Mouse (Mus musculus) MEL (cell line): ENCODE data around the gene Sptbn1. TPM values are rescaled to one million over a fixed set of nuclear protein-coding genes. Genes with fewer than 3 reads are reported as not detected.
A peak's percentile ranks its signal among the peaks of the same experiment; 100 is the strongest.

ENCODE experiments used
- DNase-seq: peaks from one replicate; pipeline ENCODE4 v3.0.0; 2011; ENCODE audit warnings: low read depth, low spot score
- H3K27ac ChIP-seq: 2 replicates; pipeline ENCODE4 v1.5.1; 2012; ENCODE audit warnings: low read depth, mild to moderate bottlenecking, control low read depth, low read length, moderate library complexity; ENCODE audit not compliant: control insufficient read depth
- H3K27me3 ChIP-seq, 2 experiments: fragments of 150-350 bp in 1 of 2; sonication (generic) in 1 of 2; 2 replicates each; pipeline ENCODE4 v1.6.1; 2012; ENCODE audit warnings: low read length in 2 of 2, mild to moderate bottlenecking in 2 of 2, improper control_type of control experiment in 1 of 2, moderate library complexity in 1 of 2; ENCODE audit not compliant: insufficient read depth in 2 of 2, control insufficient read depth in 1 of 2
- H3K36me3 ChIP-seq, 2 experiments: 2 replicates each; pipeline ENCODE4 v1.6.1; 2012 to 2014; ENCODE audit warnings: low read length in 2 of 2, improper control_type of control experiment in 1 of 2, inconsistent platforms in 1 of 2, mild to moderate bottlenecking in 1 of 2; ENCODE audit not compliant: insufficient read depth in 2 of 2, control insufficient read depth in 1 of 2
- H3K4me1 ChIP-seq, 2 experiments: fragments of 150-350 bp in 1 of 2; sonication (generic) in 1 of 2; 2 replicates each; pipeline ENCODE4 v1.6.1; 2012; ENCODE audit warnings: low read length in 2 of 2, improper control_type of control experiment in 1 of 2, mild to moderate bottlenecking in 1 of 2; ENCODE audit not compliant: insufficient read depth in 2 of 2, control insufficient read depth in 1 of 2
- H3K4me3 ChIP-seq, 2 experiments: fragments of 150-350 bp in 1 of 2; sonication (generic) in 1 of 2; 2 replicates each; pipeline ENCODE4 v1.5.1; 2012; ENCODE audit warnings: low read depth in 2 of 2, low read length in 2 of 2, mild to moderate bottlenecking in 2 of 2, moderate library complexity in 2 of 2, control low read depth in 1 of 2, improper control_type of control experiment in 1 of 2; ENCODE audit not compliant: control insufficient read depth in 1 of 2, insufficient read depth in 1 of 2
- H3K79me2 ChIP-seq: 2 replicates; pipeline ENCODE4 v1.6.1; 2012; ENCODE audit warnings: mild to moderate bottlenecking, low read length, moderate library complexity; ENCODE audit not compliant: control insufficient read depth, poor library complexity, insufficient read depth
- H3K9ac ChIP-seq: 2 replicates; pipeline ENCODE4 v1.6.1; 2012; ENCODE audit warnings: low read depth, mild to moderate bottlenecking, control low read depth, low read length, moderate library complexity; ENCODE audit not compliant: control insufficient read depth, poor library complexity, severe bottlenecking
- H3K9me3 ChIP-seq: fragments of 150-350 bp; sonication (generic); replicated peaks from 2 replicates; pipeline ENCODE4 v1.6.1; 2012; ENCODE audit warnings: mild to moderate bottlenecking, low read length, improper control_type of control experiment, moderate library complexity; ENCODE audit not compliant: insufficient read depth
- BHLHE40 ChIP-seq: IDR thresholded peaks from 2 replicates; pipeline ENCODE4 v1.6.1; 2012; ENCODE audit warnings: low read depth, mild to moderate bottlenecking, inconsistent platforms, low read length, improper control_type of control experiment, borderline replicate concordance
- CTCF ChIP-seq, 3 experiments: IDR thresholded peaks in 2 of 3; conservative IDR thresholded peaks in 1 of 3; 2 replicates each; pipeline ENCODE4 v1.5.1; 2011 to 2012; ENCODE audit warnings: low read length in 3 of 3, low read depth in 2 of 3, mild to moderate bottlenecking in 2 of 3, improper control_type of control experiment in 1 of 3, inconsistent platforms in 1 of 3, mixed read lengths in 1 of 3, moderate library complexity in 1 of 3; ENCODE audit not compliant: control insufficient read depth in 1 of 3, insufficient read depth in 1 of 3, poor library complexity in 1 of 3, severe bottlenecking in 1 of 3
- ELF1 ChIP-seq: IDR thresholded peaks from 2 replicates; pipeline ENCODE4 v1.6.1; 2014; ENCODE audit warnings: low read depth, mild to moderate bottlenecking, inconsistent platforms, low read length, improper control_type of control experiment, moderate library complexity
- KAT2A ChIP-seq: conservative IDR thresholded peaks from 2 replicates; pipeline ENCODE4 v1.6.1; 2012; ENCODE audit warnings: low read depth, low read length, improper control_type of control experiment, inconsistent platforms
- MAFK ChIP-seq: IDR thresholded peaks from 2 replicates; pipeline ENCODE4 v1.6.1; 2011; ENCODE audit warnings: low read depth, mild to moderate bottlenecking, low read length, improper control_type of control experiment, borderline replicate concordance
- MEF2A ChIP-seq: IDR thresholded peaks from 2 replicates; pipeline ENCODE4 v1.6.1; 2014; ENCODE audit warnings: low read depth, mild to moderate bottlenecking, inconsistent platforms, low read length, improper control_type of control experiment; ENCODE audit not compliant: poor library complexity, insufficient replicate concordance, severe bottlenecking; ENCODE audit errors: extremely low read depth
- MXI1 ChIP-seq: IDR thresholded peaks from 2 replicates; pipeline ENCODE4 v1.6.1; 2011; ENCODE audit warnings: mild to moderate bottlenecking, low read depth, low read length, improper control_type of control experiment
- MYC ChIP-seq: IDR thresholded peaks from 2 replicates; pipeline ENCODE4 v1.6.1; 2011; ENCODE audit warnings: low read depth, mild to moderate bottlenecking, low read length, improper control_type of control experiment, moderate library complexity
- NELFE ChIP-seq: IDR thresholded peaks from 2 replicates; pipeline ENCODE4 v1.6.1; 2011; ENCODE audit warnings: low read depth, low read length, improper control_type of control experiment
- RAD21 ChIP-seq: IDR thresholded peaks from 2 replicates; pipeline ENCODE4 v1.6.1; 2011; ENCODE audit warnings: mild to moderate bottlenecking, low read depth, low read length, improper control_type of control experiment
- SMC3 ChIP-seq: IDR thresholded peaks from 2 replicates; pipeline ENCODE4 v1.6.1; 2011; ENCODE audit warnings: low read depth, low read length, improper control_type of control experiment
- TCF12 ChIP-seq: IDR thresholded peaks from 2 replicates; pipeline ENCODE4 v1.6.1; 2014; ENCODE audit warnings: low read depth, mild to moderate bottlenecking, inconsistent platforms, low read length, improper control_type of control experiment, moderate library complexity
- UBTF ChIP-seq: IDR thresholded peaks from 2 replicates; pipeline ENCODE4 v1.6.1; 2012; ENCODE audit warnings: low read depth, mild to moderate bottlenecking, inconsistent platforms, low read length, improper control_type of control experiment, moderate library complexity, borderline replicate concordance; ENCODE audit not compliant: insufficient read depth
- USF1 ChIP-seq: IDR thresholded peaks from 2 replicates; pipeline ENCODE4 v1.6.1; 2014; ENCODE audit warnings: low read depth, mild to moderate bottlenecking, inconsistent platforms, low read length, improper control_type of control experiment, moderate library complexity
- ZC3H11A ChIP-seq: IDR thresholded peaks from 2 replicates; pipeline ENCODE4 v1.6.1; 2012; ENCODE audit warnings: low read depth, mild to moderate bottlenecking, inconsistent platforms, low read length, improper control_type of control experiment
- ZNF384 ChIP-seq: IDR thresholded peaks from 2 replicates; pipeline ENCODE4 v1.6.1; 2012; ENCODE audit warnings: low read depth, mild to moderate bottlenecking, inconsistent platforms, low read length, improper control_type of control experiment
- polyA plus RNA-seq, 2 experiments: library from polyadenylated mRNA; stranded (reverse) in 1 of 2; unstranded in 1 of 2; fragments of >175 nt in 1 of 2; fragments of >200 nt in 1 of 2; gene quantifications; 2 replicates each; pipeline versions ENCODE4 v1.2.1 to v1.2.4; 2012; ENCODE audit warnings: low replicate concordance in 2 of 2, low read depth in 1 of 2; ENCODE audit not compliant: insufficient read length in 2 of 2, insufficient read depth in 1 of 2, missing spikeins in 1 of 2
- total RNA-seq: library from RNA; depleted of rRNA; stranded (reverse); fragments of 300-350 nt; gene quantifications from 2 replicates; pipeline ENCODE4 v1.2.3, GENCODE M21; 2012

Sptbn1 gene
- total and polyA plus RNA-seq, 3 experiments, result 14.6 to 20.2 TPM; not detected in 1

- TF ChIP-seq MYC (no peak), SMC3 (no peak), ELF1 (no peak), MAFK (no peak), USF1 (no peak), UBTF (no peak), MEF2A (0 out of 2 replicates have a peak, but pooled peaks have one; percentile 28), TCF12 (peak; percentile 81)
Observed at GRCm38 (mm10) chr11:30244172-30244571, 23.8 kb downstream of the Sptbn1 start (continued).

GRCm38 (mm10) chr11:30243591-30243990, 24.4 kb downstream of the Sptbn1 start:
- Histone ChIP-seq H3K4me1 (peaks cover 5 to 17% of the 10 kb centered on the region in 2 experiments; a peak in 3 of 4 replicates), H3K27me3 (no peaks in the 10 kb centered on the region), H3K9ac (no peak overlapping the region), H3K27ac (no peak overlapping the region), H3K4me3 (no peak overlapping the region), H3K36me3 (peaks cover 0 to 2% of the 10 kb centered on the region in 2 experiments; a peak in 1 of 4 replicates), H3K9me3 (no peaks in the 10 kb centered on the region), H3K79me2 (no peaks in the 10 kb centered on the region)
- no peak for TF ChIP-seq CTCF (IDR thresholded peaks at IDR 0.05 in 2 of 3, conservative IDR thresholded peaks at IDR 0.05 in 1 of 3; ENCODE audit: control insufficient read depth in 1 of 3, insufficient read depth in 1 of 3, low read depth in 2 of 3, low read length in 3 of 3, poor library complexity in 1 of 3, severe bottlenecking in 1 of 3)
- DNase-seq, result no peak

DNA sequence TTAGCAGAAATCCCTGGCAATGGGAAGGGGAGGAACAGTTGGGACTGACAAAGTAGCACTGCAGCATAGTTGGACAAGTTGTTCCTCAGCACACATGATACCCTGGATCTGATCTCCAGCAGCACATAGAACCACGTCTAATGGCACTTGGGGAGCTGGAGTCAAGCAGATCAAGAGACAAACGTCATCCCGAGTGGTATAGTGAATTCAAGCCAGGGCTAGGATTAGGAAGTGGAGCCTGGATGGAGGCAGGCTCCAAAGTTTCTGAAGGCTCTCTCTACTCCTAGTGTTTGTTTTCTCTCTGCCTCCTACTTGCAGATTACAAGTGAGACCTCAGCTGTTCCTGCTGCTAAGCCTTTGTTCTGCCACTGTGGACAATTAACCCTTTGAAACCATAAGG, 27.1 kb downstream of the Sptbn1 start:
- Histone ChIP-seq H3K9ac (no peak overlapping the region), H3K27ac (no peak overlapping the region), H3K36me3 (peaks cover 0 to 5% of the 10 kb centered on the region in 2 experiments; a peak in 1 of 4 replicates)

GRCm38 (mm10) chr11:30237960-30238359, 30.0 kb downstream of the Sptbn1 start:
- Histone ChIP-seq H3K9ac (no peak overlapping the region), H3K4me3 (no peak overlapping the region), H3K27ac (no peak overlapping the region), H3K27me3 (no peaks in the 10 kb centered on the region), H3K4me1 (0 out of 4 replicates have a peak, but pooled peaks cover 0 to 3% of the 10 kb centered on the region in 2 experiments), H3K36me3 (0 out of 4 replicates have a peak, but pooled peaks cover 0 to 2% of the 10 kb centered on the region in 2 experiments), H3K9me3 (no peaks in the 10 kb centered on the region), H3K79me2 (no peaks in the 10 kb centered on the region)
- DNase-seq, result peak; percentile 72
- TF ChIP-seq MXI1 (no peak), KAT2A (no peak), CTCF (IDR thresholded peaks at IDR 0.05 in 2 of 3, conservative IDR thresholded peaks at IDR 0.05 in 1 of 3; ENCODE audit: control insufficient read depth in 1 of 3, insufficient read depth in 1 of 3, low read depth in 2 of 3, low read length in 3 of 3, poor library complexity in 1 of 3, severe bottlenecking in 1 of 3) (peak; percentile 46 to 71 (median 66)), ZNF384 (peak; percentile 76), SMC3 (peak; percentile 88), RAD21 (peak; percentile 79), MEF2A (no peak), ZC3H11A (peak; percentile 87)

More for the DNA sequence above, 27.1 kb downstream of the Sptbn1 start:
- TF ChIP-seq NELFE, result no peak
- TF ChIP-seq MYC, result no peak
- TF ChIP-seq BHLHE40, result no peak
- TF ChIP-seq SMC3, result no peak
- TF ChIP-seq USF1, result no peak
- TF ChIP-seq TCF12, result no peak
- peaks cover 5 to 17% of the 10 kb centered on the region in 2 experiments; a peak in 3 of 4 replicates for H3K4me1 ChIP-seq
- no peaks in the 10 kb centered on the region for H3K79me2 ChIP-seq
- H3K4me3 ChIP-seq, result no peak overlapping the region
- no peak for DNase-seq
- H3K27me3 ChIP-seq, result no peaks in the 10 kb centered on the region
- no peaks in the 10 kb centered on the region for H3K9me3 ChIP-seq
